Mouse (Mus musculus) ES-E14 (cell line): ENCODE data around the gene Tmod3.

Experiments used
- CHD2 ChIP-seq: IDR thresholded peaks from 2 replicates; pipeline ENCODE4 v1.6.1; 2014; ENCODE audit warnings: mild to moderate bottlenecking, low read depth, low read length, inconsistent platforms
- MAFK ChIP-seq: IDR thresholded peaks from 2 replicates; pipeline ENCODE4 v1.6.1; 2014; ENCODE audit warnings: mild to moderate bottlenecking, low read depth, low read length, inconsistent platforms; ENCODE audit not compliant: insufficient read depth

DNA sequence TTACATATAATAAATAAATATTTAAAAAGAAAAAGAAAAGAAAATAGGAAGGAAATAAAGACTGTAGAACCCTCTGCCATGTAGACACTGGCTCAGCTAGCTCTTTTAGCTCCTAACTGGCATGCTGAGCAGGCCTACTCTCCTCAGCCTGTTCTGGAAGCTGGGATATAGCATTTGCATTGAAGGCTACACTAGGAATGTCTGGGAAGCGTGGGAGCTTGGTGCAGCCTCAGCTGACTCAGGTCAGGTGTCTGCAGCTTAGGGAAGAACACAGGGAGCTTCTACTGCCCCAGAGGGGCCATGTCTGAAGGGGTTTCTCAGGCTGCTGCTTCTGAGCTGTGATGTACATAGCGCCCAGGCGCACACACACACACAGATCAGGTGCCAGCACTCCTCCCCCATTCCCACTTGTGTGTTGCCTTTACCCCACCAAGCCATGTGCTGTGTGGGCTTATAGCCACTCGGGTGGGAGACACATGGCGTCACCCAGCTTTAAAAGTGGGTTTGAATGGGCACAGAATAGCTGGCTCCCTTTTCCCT lies 78.9 kb downstream of the Tmod3 start:
- TF ChIP-seq CHD2, result no peak
- no peak for TF ChIP-seq MAFK
